Mouse (Mus musculus) myocyte (in vitro differentiated cells): ENCODE data around the gene Plce1.

ENCODE experiments used
- CEBPB ChIP-seq: IDR thresholded peaks from 2 replicates; pipeline ENCODE4 v1.6.1; 2011; ENCODE audit warnings: mild to moderate bottlenecking, moderate library complexity; ENCODE audit not compliant: poor library complexity, insufficient read depth, severe bottlenecking
- E2F4 ChIP-seq: IDR thresholded peaks from one replicate; pipeline ENCODE4 v1.6.1; 2011; ENCODE audit warnings: mild to moderate bottlenecking, control low read depth, moderate library complexity; ENCODE audit not compliant: insufficient read depth
- MAX ChIP-seq: IDR thresholded peaks from one replicate; pipeline ENCODE4 v1.6.1; 2011; ENCODE audit warnings: low read depth, mild to moderate bottlenecking, control low read depth
- MYOD1 ChIP-seq, 3 experiments: IDR thresholded peaks; one replicate each; pipeline ENCODE4 v1.6.1; 2011; ENCODE audit warnings: control low read depth in 2 of 3, low read depth in 2 of 3, mild to moderate bottlenecking in 2 of 3, moderate library complexity in 1 of 3; ENCODE audit not compliant: insufficient read length in 2 of 3, control insufficient read depth in 1 of 3
- MYOG ChIP-seq, 3 experiments: IDR thresholded peaks; one replicate each; pipeline ENCODE4 v1.6.1; 2011; ENCODE audit warnings: control low read depth in 2 of 3, low read depth in 2 of 3, mild to moderate bottlenecking in 2 of 3; ENCODE audit not compliant: insufficient read length in 2 of 3, control insufficient read depth in 1 of 3, insufficient read depth in 1 of 3
- POLR2A ChIP-seq: IDR thresholded peaks from one replicate; pipeline ENCODE4 v1.6.1; 2011; ENCODE audit warnings: low read depth, mild to moderate bottlenecking, control low read depth, moderate library complexity; ENCODE audit not compliant: insufficient read length
- POLR2AphosphoS2 ChIP-seq: IDR thresholded peaks from one replicate; pipeline ENCODE4 v1.6.1; 2011; ENCODE audit warnings: low read depth, control low read depth; ENCODE audit not compliant: insufficient read length
- REST ChIP-seq: IDR thresholded peaks from one replicate; pipeline ENCODE4 v1.6.1; 2011; ENCODE audit warnings: mild to moderate bottlenecking, control low read depth, moderate library complexity; ENCODE audit not compliant: insufficient read depth, insufficient read length
- SRF ChIP-seq: IDR thresholded peaks from one replicate; pipeline ENCODE4 v1.6.1; 2011; ENCODE audit warnings: low read depth; ENCODE audit not compliant: control insufficient read depth, insufficient read length
- TCF12 ChIP-seq: IDR thresholded peaks from one replicate; pipeline ENCODE4 v1.6.1; 2011; ENCODE audit warnings: mild to moderate bottlenecking, control low read depth; ENCODE audit not compliant: poor library complexity, insufficient read depth, severe bottlenecking
- TCF3 ChIP-seq: IDR thresholded peaks from one replicate; pipeline ENCODE4 v1.6.1; 2011; ENCODE audit warnings: low read depth, control low read depth; ENCODE audit not compliant: insufficient read length
- USF1 ChIP-seq: IDR thresholded peaks from one replicate; pipeline ENCODE4 v1.6.1; 2011; ENCODE audit warnings: low read depth, mild to moderate bottlenecking, control low read depth, moderate library complexity

- TF ChIP-seq MYOD1 (IDR thresholded peaks at IDR 0.05; ENCODE audit: control insufficient read depth in 1 of 3, insufficient read length in 2 of 3, low read depth in 2 of 3), result no peak
- TF ChIP-seq MAX, result no peak
- no peak for TF ChIP-seq POLR2A
- TF ChIP-seq POLR2AphosphoS2, result no peak
- TF ChIP-seq TCF12, result no peak
- TF ChIP-seq USF1, result no peak
- TF ChIP-seq MYOG (IDR thresholded peaks at IDR 0.05; ENCODE audit: control insufficient read depth in 1 of 3, insufficient read depth in 1 of 3, insufficient read length in 2 of 3, low read depth in 2 of 3), result no peak
- TF ChIP-seq E2F4, result no peak
- no peak for TF ChIP-seq CEBPB
- no peak for TF ChIP-seq TCF3
- TF ChIP-seq SRF, result no peak
- no peak for TF ChIP-seq REST
Observed at GRCm38 (mm10) chr19:38480731-38481621, at the start of gene Plce1.
